Mouse (Mus musculus): ENCODE data around the gene Mrgprh.

- TF ChIP-seq POLR2A (IDR thresholded peaks at IDR 0.05; ENCODE audit: borderline replicate concordance, control insufficient read depth, low read depth, low read length) (no peak), CTCF (IDR thresholded peaks at IDR 0.05; ENCODE audit: control insufficient read depth, insufficient read depth, low read length) (no peak)
These were observed 43.6 kb upstream of the Mrgprh start for GRCm38 (mm10) chr17:12832231-12832630.
